Mouse (Mus musculus) neural tube, embryonic 15.5 days (tissue): ENCODE measurements around the gene Gm13696. TPM values are rescaled to one million over a fixed set of nuclear protein-coding genes. Genes with fewer than 3 reads are reported as not detected.
"Not testable (repeated sequence)": the region's sequence is repeated elsewhere in the genome, so short reads cannot be mapped to it uniquely, and the experiment has no call there.

ENCODE experiments used
- ATAC-seq: fragments of 200-750 bp; cut with Nextera tagmentation; 2 replicates; pipeline ENCODE4 v1.8.0; 2017; ENCODE audit warnings: mild to moderate bottlenecking, moderate TSS enrichment, moderate library complexity; ENCODE audit not compliant: low FRiP score
- H3K27ac ChIP-seq: fragments of 300-500 bp; sonication (generic); replicated peaks from 2 replicates; pipeline ENCODE4 v1.5.1; 2015; ENCODE audit warnings: mild to moderate bottlenecking, inconsistent platforms
- H3K27me3 ChIP-seq: fragments of 300-500 bp; sonication (generic); replicated peaks from 2 replicates; pipeline ENCODE4 v1.6.1; 2015; ENCODE audit warnings: inconsistent platforms
- H3K36me3 ChIP-seq: fragments of 300-500 bp; sonication (generic); 2 replicates; pipeline ENCODE4 v1.6.1; 2015; ENCODE audit warnings: inconsistent platforms
- H3K4me1 ChIP-seq: fragments of 300-500 bp; sonication (generic); 2 replicates; pipeline ENCODE4 v1.6.1; 2015; ENCODE audit warnings: inconsistent platforms
- H3K4me2 ChIP-seq: fragments of 300-500 bp; sonication (generic); 2 replicates; pipeline ENCODE4 v1.6.1; 2015; ENCODE audit warnings: inconsistent platforms, mild to moderate bottlenecking, moderate library complexity
- H3K4me3 ChIP-seq: fragments of 300-500 bp; sonication (generic); replicated peaks from 2 replicates; pipeline ENCODE4 v1.5.1; 2015; ENCODE audit warnings: mild to moderate bottlenecking, inconsistent platforms
- H3K9ac ChIP-seq: fragments of 300-500 bp; sonication (generic); replicated peaks from 2 replicates; pipeline ENCODE4 v1.6.1; 2015; ENCODE audit warnings: mild to moderate bottlenecking, inconsistent platforms
- H3K9me3 ChIP-seq: fragments of 300-500 bp; sonication (generic); replicated peaks from 2 replicates; pipeline ENCODE4 v1.6.1; 2016; ENCODE audit warnings: inconsistent platforms
- WGBS: fragments of 180-500 bp; shearing (Covaris S2); methylation state at CpG from one replicate; pipeline ENCODE4 v1.1.7; 2015; ENCODE audit warnings: mixed read lengths; 5-methylcytosine and 5-hydroxymethylcytosine counted together
- polyA plus RNA-seq: library from polyadenylated mRNA; unstranded; fragments of >200 nt; fragmentation: Nextera tagmentation; extraction: Ambion mirVana; gene quantifications from 2 replicates; pipeline ENCODE4 v1.2.1, GENCODE M21; 2015

The Gm13696 gene
- not detected in 2 replicates for polyA plus RNA-seq

DNA sequence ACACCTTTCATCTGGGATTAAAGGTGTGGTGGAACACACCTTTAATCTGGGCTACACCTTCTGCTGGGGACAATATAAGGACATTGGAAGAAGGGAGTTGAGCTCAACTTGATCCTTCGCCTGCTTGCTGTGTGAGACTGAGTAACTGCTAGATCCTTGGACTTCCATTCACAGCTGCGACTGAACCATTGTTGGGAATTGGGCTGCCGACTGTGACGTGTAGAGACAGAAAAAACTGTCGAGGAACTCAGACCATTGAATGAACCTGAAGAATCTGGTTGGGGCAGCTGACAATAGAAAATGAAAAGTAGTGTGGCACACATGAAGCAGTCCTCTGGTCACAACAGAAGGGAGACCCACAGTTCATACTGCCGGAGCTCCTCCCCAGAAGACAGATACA is at the start of gene Gm13696:
Gene Gm13696, plus strand, starts transcription at position 301 of the 400 bp plus-strand sequence.
- not testable (repeated sequence) for H3K36me3 ChIP-seq, H3K4me1 ChIP-seq, H3K27me3 ChIP-seq, H3K9ac ChIP-seq, ATAC-seq, H3K9me3 ChIP-seq, H3K4me2 ChIP-seq, H3K4me3 ChIP-seq, H3K27ac ChIP-seq
- no CpG with 5 or more reads among the region's 6 CpGs for WGBS

DNA sequence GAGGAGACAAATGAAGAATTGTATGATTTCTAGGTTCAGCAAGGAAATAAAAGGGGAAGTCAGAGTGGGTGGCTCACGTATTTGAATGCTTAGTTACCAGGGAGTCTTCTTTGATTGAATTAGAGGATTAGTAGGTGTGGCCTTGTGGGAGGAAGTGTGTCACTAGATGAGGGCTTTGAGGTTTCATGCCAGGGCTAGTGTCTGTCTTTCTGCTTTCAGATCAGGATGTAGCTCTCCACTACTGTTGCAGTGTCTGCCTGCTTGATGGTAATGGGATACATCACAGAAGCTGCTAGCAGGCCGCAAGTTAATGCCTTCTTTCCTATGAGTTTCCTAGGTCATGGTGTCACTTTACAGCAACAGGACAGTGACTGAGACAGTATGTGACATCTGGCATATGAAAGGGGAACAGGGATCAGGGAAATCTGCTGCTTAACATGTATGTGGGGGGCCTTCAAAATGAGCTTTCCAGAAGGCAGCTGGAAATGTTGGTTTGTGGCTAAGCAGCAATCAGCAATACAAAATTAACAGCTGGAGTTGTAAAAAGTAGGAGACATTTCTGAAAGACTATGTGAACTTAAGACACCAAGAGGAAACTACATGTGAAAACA is 43.3 kb upstream of the Gm13696 start:
- H3K27me3 ChIP-seq = no peaks in the 10 kb centered on the region
- no peak for ATAC-seq
- H3K4me3 ChIP-seq = no peak overlapping the region
- H3K4me1 ChIP-seq = no peaks in the 10 kb centered on the region
- no peaks in the 10 kb centered on the region for H3K9me3 ChIP-seq
- H3K27ac ChIP-seq = no peak overlapping the region
- no peaks in the 10 kb centered on the region for H3K36me3 ChIP-seq
- no peak overlapping the region for H3K4me2 ChIP-seq
- WGBS = 78% methylated on average over 2 of the region's 2 CpGs
- H3K9ac ChIP-seq = no peak overlapping the region

DNA sequence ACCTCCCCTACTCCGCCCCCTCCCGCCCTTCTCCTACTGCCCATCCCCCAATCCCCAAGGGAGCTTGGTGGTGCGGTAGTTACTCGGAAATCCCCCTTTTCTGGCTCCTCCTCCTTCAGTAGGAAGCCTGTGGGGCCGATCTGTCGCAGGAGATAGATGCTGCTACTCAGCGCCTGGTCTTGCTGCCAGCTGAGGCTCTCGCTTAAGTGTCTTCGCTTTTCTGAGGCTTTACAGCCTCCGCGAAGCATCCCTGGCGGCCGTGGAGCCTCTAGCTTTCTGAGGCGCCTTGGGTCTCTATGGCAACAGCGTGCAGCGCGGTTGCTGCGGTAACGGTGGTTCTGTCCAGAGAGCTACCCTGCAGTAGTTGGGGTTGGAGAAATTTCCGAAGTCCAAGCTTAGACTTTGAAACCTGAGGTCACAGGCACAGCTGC is 32.0 kb upstream of the Gm13696 start, which contains the start of gene Zswim2:
Gene Zswim2, minus strand, starts transcription at position 298 of the 431 bp plus-strand sequence.
- Histone ChIP-seq H3K9me3 (no peaks in the 10 kb centered on the region), H3K27me3 (no peaks in the 10 kb centered on the region), H3K9ac (peak within 1 kb of the TSS; percentile 38; the same call in 1 of the 2 replicates), H3K4me2 (peak within 1 kb of the TSS; percentile 74), H3K4me1 (peaks cover 11% of the 10 kb centered on the region), H3K36me3 (no peaks in the 10 kb centered on the region), H3K4me3 (peak within 1 kb of the TSS; percentile 43), H3K27ac (peak within 1 kb of the TSS; percentile 56)
- peak; percentile 99 for ATAC-seq
- under 1% methylated on average over 20 of the region's 20 CpGs for WGBS

DNA sequence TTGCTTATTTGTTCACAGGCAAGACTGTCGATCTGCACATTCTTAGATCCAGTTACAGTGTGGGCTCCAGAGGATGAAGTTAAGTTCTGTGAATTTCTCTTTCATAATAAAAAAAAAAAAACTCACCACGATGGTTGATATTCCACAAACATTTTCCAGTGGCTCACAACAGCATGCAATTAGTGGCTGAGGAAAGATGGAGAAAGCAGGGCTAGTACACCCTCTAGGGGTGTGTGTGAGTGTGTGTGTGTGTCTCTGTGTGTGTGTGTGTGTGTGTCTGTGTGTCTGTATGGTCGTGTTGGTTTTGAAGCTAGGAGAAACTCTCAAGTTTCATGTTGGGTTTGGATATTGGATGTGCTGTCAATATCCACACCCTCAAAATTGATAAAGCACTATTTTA is 31.5 kb upstream of the Gm13696 start:
- H3K36me3 ChIP-seq = no peaks in the 10 kb centered on the region
- no peaks in the 10 kb centered on the region for H3K9me3 ChIP-seq
- no peaks in the 10 kb centered on the region for H3K27me3 ChIP-seq
- peaks cover 11% of the 10 kb centered on the region for H3K4me1 ChIP-seq
- H3K9ac ChIP-seq = 0 out of 2 replicates have a peak overlapping the region, but pooled peaks have one; percentile 38
- H3K27ac ChIP-seq = no peak overlapping the region
- H3K4me3 ChIP-seq = peak overlapping the region; percentile 43
- peak; percentile 48; the same call in 1 of the 2 replicates for ATAC-seq
- WGBS = 38% methylated on average over 3 of the region's 3 CpGs
- H3K4me2 ChIP-seq = peak overlapping the region; percentile 74

DNA sequence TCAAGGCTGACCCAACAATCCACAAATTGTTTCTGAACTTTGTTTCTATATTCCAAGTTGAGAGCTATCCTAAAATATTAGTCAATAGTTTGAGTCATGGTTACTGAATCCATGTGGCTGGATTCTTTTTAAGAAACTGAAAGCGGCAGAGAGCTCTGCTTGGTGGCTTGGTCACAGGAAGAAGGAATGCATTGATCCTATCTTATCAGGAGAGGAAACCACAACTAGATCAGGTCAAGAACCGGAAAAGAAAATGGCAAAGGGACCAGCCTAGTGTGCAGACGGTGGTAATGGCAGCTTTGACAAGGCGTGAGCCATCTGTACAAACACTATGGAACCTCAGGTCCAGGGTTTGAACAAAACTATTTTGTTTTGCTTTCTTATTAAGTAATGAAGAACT is 31.1 kb upstream of the Gm13696 start:
- H3K27ac ChIP-seq = no peak overlapping the region
- H3K9me3 ChIP-seq = no peaks in the 10 kb centered on the region
- H3K27me3 ChIP-seq = no peaks in the 10 kb centered on the region
- no peak overlapping the region for H3K4me3 ChIP-seq
- 77% methylated on average over 4 of the region's 4 CpGs for WGBS
- H3K36me3 ChIP-seq = no peaks in the 10 kb centered on the region
- peaks cover 11% of the 10 kb centered on the region for H3K4me1 ChIP-seq
- H3K4me2 ChIP-seq = no peak overlapping the region
- H3K9ac ChIP-seq = no peak overlapping the region
- ATAC-seq = no peak

DNA sequence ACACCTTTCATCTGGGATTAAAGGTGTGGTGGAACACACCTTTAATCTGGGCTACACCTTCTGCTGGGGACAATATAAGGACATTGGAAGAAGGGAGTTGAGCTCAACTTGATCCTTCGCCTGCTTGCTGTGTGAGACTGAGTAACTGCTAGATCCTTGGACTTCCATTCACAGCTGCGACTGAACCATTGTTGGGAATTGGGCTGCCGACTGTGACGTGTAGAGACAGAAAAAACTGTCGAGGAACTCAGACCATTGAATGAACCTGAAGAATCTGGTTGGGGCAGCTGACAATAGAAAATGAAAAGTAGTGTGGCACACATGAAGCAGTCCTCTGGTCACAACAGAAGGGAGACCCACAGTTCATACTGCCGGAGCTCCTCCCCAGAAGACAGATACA is 17.5 kb upstream of the Gm13696 start, which contains the start of gene Gm13698:
Gene Gm13698, plus strand, starts transcription at position 301 of the 400 bp plus-strand sequence.
- H3K27me3 ChIP-seq, H3K27ac ChIP-seq, ATAC-seq, H3K4me2 ChIP-seq, H3K9ac ChIP-seq, H3K4me1 ChIP-seq, H3K36me3 ChIP-seq, H3K9me3 ChIP-seq, H3K4me3 ChIP-seq: not testable (repeated sequence)
- WGBS = no CpG with 5 or more reads among the region's 6 CpGs

DNA sequence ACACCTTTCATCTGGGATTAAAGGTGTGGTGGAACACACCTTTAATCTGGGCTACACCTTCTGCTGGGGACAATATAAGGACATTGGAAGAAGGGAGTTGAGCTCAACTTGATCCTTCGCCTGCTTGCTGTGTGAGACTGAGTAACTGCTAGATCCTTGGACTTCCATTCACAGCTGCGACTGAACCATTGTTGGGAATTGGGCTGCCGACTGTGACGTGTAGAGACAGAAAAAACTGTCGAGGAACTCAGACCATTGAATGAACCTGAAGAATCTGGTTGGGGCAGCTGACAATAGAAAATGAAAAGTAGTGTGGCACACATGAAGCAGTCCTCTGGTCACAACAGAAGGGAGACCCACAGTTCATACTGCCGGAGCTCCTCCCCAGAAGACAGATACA is 11.7 kb upstream of the Gm13696 start, which contains the start of gene Gm13693:
Gene Gm13693, plus strand, starts transcription at position 301 of the 400 bp plus-strand sequence.
- no CpG with 5 or more reads among the region's 6 CpGs for WGBS

DNA sequence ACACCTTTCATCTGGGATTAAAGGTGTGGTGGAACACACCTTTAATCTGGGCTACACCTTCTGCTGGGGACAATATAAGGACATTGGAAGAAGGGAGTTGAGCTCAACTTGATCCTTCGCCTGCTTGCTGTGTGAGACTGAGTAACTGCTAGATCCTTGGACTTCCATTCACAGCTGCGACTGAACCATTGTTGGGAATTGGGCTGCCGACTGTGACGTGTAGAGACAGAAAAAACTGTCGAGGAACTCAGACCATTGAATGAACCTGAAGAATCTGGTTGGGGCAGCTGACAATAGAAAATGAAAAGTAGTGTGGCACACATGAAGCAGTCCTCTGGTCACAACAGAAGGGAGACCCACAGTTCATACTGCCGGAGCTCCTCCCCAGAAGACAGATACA is 5.9 kb upstream of the Gm13696 start, which contains the start of gene Gm13695:
Gene Gm13695, plus strand, starts transcription at position 301 of the 400 bp plus-strand sequence.
- not testable (repeated sequence) for H3K27ac ChIP-seq, ATAC-seq, H3K4me2 ChIP-seq, H3K27me3 ChIP-seq, H3K9me3 ChIP-seq, H3K9ac ChIP-seq, H3K4me3 ChIP-seq, H3K4me1 ChIP-seq, H3K36me3 ChIP-seq
- no CpG with 5 or more reads among the region's 6 CpGs for WGBS

More for the DNA sequence above, 11.7 kb upstream of the Gm13696 start, which contains the start of gene Gm13693:
- H3K9me3 ChIP-seq, H3K4me3 ChIP-seq, H3K36me3 ChIP-seq, ATAC-seq, H3K27ac ChIP-seq, H3K4me1 ChIP-seq, H3K27me3 ChIP-seq, H3K9ac ChIP-seq, H3K4me2 ChIP-seq: not testable (repeated sequence)

DNA sequence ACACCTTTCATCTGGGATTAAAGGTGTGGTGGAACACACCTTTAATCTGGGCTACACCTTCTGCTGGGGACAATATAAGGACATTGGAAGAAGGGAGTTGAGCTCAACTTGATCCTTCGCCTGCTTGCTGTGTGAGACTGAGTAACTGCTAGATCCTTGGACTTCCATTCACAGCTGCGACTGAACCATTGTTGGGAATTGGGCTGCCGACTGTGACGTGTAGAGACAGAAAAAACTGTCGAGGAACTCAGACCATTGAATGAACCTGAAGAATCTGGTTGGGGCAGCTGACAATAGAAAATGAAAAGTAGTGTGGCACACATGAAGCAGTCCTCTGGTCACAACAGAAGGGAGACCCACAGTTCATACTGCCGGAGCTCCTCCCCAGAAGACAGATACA is 5.7 kb downstream of the Gm13696 start, which contains the start of gene Gm13694:
Gene Gm13694, plus strand, starts transcription at position 301 of the 400 bp plus-strand sequence.
- H3K4me1 ChIP-seq, H3K4me3 ChIP-seq, H3K4me2 ChIP-seq, H3K27me3 ChIP-seq, H3K9me3 ChIP-seq, H3K27ac ChIP-seq, H3K9ac ChIP-seq, H3K36me3 ChIP-seq, ATAC-seq: not testable (repeated sequence)
- WGBS = no CpG with 5 or more reads among the region's 6 CpGs

DNA sequence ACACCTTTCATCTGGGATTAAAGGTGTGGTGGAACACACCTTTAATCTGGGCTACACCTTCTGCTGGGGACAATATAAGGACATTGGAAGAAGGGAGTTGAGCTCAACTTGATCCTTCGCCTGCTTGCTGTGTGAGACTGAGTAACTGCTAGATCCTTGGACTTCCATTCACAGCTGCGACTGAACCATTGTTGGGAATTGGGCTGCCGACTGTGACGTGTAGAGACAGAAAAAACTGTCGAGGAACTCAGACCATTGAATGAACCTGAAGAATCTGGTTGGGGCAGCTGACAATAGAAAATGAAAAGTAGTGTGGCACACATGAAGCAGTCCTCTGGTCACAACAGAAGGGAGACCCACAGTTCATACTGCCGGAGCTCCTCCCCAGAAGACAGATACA is 11.5 kb downstream of the Gm13696 start, which contains the start of gene Gm13697:
Gene Gm13697, plus strand, starts transcription at position 301 of the 400 bp plus-strand sequence.
- WGBS = no CpG with 5 or more reads among the region's 6 CpGs
- not testable (repeated sequence) for H3K36me3 ChIP-seq, ATAC-seq, H3K27ac ChIP-seq, H3K4me3 ChIP-seq, H3K9ac ChIP-seq, H3K4me1 ChIP-seq, H3K4me2 ChIP-seq, H3K27me3 ChIP-seq, H3K9me3 ChIP-seq

DNA sequence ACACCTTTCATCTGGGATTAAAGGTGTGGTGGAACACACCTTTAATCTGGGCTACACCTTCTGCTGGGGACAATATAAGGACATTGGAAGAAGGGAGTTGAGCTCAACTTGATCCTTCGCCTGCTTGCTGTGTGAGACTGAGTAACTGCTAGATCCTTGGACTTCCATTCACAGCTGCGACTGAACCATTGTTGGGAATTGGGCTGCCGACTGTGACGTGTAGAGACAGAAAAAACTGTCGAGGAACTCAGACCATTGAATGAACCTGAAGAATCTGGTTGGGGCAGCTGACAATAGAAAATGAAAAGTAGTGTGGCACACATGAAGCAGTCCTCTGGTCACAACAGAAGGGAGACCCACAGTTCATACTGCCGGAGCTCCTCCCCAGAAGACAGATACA is 17.3 kb downstream of the Gm13696 start, which contains the start of gene Gm13691:
Gene Gm13691, plus strand, starts transcription at position 301 of the 400 bp plus-strand sequence.
- not testable (repeated sequence) for ATAC-seq
- WGBS = no CpG with 5 or more reads among the region's 6 CpGs

DNA sequence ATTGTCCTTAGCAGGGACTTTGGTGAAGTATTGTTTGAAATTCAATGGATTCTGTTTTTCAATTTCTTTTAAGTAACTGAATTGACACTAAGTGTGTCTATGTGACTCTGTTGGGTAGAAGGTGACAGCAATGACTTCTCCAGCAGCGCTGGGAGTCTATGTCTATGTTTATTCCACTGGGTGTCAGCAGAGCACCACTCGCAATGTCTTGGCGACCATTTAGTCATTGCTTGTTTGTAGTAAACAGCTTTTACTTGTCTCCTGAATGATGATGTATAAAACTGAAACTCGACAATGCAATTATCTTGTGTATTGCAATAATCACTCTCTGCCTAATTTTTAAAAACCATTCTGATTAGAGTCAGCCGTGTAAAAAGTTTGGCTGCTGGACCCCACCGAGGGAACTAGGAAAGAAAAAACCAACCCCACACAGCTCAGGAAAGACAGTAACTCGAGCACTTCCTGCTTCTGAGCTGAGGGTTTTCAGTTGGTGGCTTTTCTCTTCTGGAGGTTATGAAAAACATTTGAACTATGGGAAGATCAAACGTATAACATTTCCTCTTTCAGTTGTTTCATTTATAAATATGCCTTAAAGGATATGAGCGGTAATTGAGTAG is 20.8 kb downstream of the Gm13696 start:
- not testable (repeated sequence) for H3K36me3 ChIP-seq, H3K4me1 ChIP-seq, H3K4me3 ChIP-seq, H3K9ac ChIP-seq, ATAC-seq, H3K4me2 ChIP-seq, H3K27ac ChIP-seq, H3K27me3 ChIP-seq, H3K9me3 ChIP-seq
- WGBS = 61% methylated on average over 7 of the region's 9 CpGs

More for the DNA sequence above, 17.3 kb downstream of the Gm13696 start, which contains the start of gene Gm13691:
- H3K36me3 ChIP-seq, H3K9ac ChIP-seq, H3K9me3 ChIP-seq, H3K4me2 ChIP-seq, H3K4me1 ChIP-seq, H3K4me3 ChIP-seq, H3K27me3 ChIP-seq, H3K27ac ChIP-seq: not testable (repeated sequence)
